Mouse (Mus musculus) liver, embryonic 14.5 days (tissue): ENCODE results near the gene Cep55. TPM values are rescaled to one million over a fixed set of nuclear protein-coding genes. Genes with fewer than 3 reads are reported as not detected.

Experiments
- ATAC-seq: fragments of 200-750 bp; cut with Nextera tagmentation; 2 replicates; pipeline ENCODE4 v1.8.0; 2017; ENCODE audit warnings: moderate number of reproducible peaks, mild to moderate bottlenecking, moderate library complexity; ENCODE audit not compliant: insufficient read depth
- DNase-seq, 3 experiments: peaks; one replicate each; pipeline ENCODE4 v3.0.0-alpha.2; 2012 to 2013; ENCODE audit warnings: low read depth in 3 of 3, low spot score in 3 of 3
- H3K27ac ChIP-seq: fragments of 300-500 bp; sonication (generic); 2 replicates; pipeline ENCODE4 v1.5.1; 2014; ENCODE audit warnings: moderate library complexity, mild to moderate bottlenecking, control low read depth, inconsistent platforms
- H3K27me3 ChIP-seq: fragments of 300-500 bp; sonication (generic); 2 replicates; pipeline ENCODE4 v1.6.1; 2014; ENCODE audit warnings: mild to moderate bottlenecking, low read length, moderate library complexity; ENCODE audit not compliant: control insufficient read depth, insufficient read depth
- H3K36me3 ChIP-seq: fragments of 300-500 bp; sonication (generic); replicated peaks from 2 replicates; pipeline ENCODE4 v1.6.1; 2014; ENCODE audit warnings: low read depth; ENCODE audit not compliant: control insufficient read depth, insufficient read depth
- H3K4me1 ChIP-seq, 2 experiments: fragments of 200-500 bp in 1 of 2; fragments of 300-500 bp in 1 of 2; sonication (generic) in 1 of 2; replicated peaks; 2 replicates each; pipeline ENCODE4 v1.6.1; 2012 to 2014; ENCODE audit warnings: antibody characterized with exemption in 1 of 2, inconsistent platforms in 1 of 2, low read length in 1 of 2; ENCODE audit not compliant: control insufficient read depth in 2 of 2, insufficient read depth in 2 of 2
- H3K4me2 ChIP-seq: fragments of 300-500 bp; sonication (generic); 2 replicates; pipeline ENCODE4 v1.6.1; 2014; ENCODE audit warnings: low read depth, mild to moderate bottlenecking, control low read depth, moderate library complexity
- H3K4me3 ChIP-seq, 2 experiments: fragments of 200-500 bp in 1 of 2; fragments of 300-500 bp in 1 of 2; sonication (generic) in 1 of 2; 2 replicates each; pipeline ENCODE4 v1.5.1; 2012 to 2014; ENCODE audit warnings: low read depth in 2 of 2, low read length in 2 of 2, mild to moderate bottlenecking in 2 of 2, control low read depth in 1 of 2, inconsistent platforms in 1 of 2, moderate library complexity in 1 of 2; ENCODE audit not compliant: insufficient read depth in 1 of 2
- H3K9ac ChIP-seq: fragments of 300-500 bp; sonication (generic); replicated peaks from 2 replicates; pipeline ENCODE4 v1.6.1; 2014; ENCODE audit warnings: mild to moderate bottlenecking, control low read depth, moderate library complexity
- H3K9me3 ChIP-seq: fragments of 300-500 bp; sonication (generic); 2 replicates; pipeline ENCODE4 v1.6.1; 2016; ENCODE audit warnings: low read length, mixed read lengths; ENCODE audit not compliant: control insufficient read depth
- CTCF ChIP-seq: IDR thresholded peaks from 2 replicates; pipeline ENCODE4 v1.5.1; 2016; ENCODE audit warnings: antibody characterized with exemption, low read depth, control low read depth
- EP300 ChIP-seq: IDR thresholded peaks from 2 replicates; pipeline ENCODE4 v1.6.1; 2016; ENCODE audit warnings: antibody characterized with exemption, low read depth
- WGBS: fragments of 180-500 bp; shearing (Covaris S2); extraction: QIAGEN DNeasy Blood & Tissue Kit; methylation state at CpG from one replicate; pipeline ENCODE4 v1.1.7; 2014; ENCODE audit not compliant: insufficient replicate concordance; 5-methylcytosine and 5-hydroxymethylcytosine counted together
- polyA plus RNA-seq, 2 experiments: library from polyadenylated mRNA; depleted of rRNA in 1 of 2; stranded (reverse) in 1 of 2; unstranded in 1 of 2; fragments of >200 nt; fragmentation: Nextera tagmentation in 1 of 2; extraction: Ambion mirVana in 1 of 2; gene quantifications; 2 replicates each; pipeline versions ENCODE4 v1.2.1 to v1.2.3; 2012 to 2014

Gene Cep55
- polyA plus RNA-seq, 2 experiments = 4.2 to 5.3 TPM

DNA sequence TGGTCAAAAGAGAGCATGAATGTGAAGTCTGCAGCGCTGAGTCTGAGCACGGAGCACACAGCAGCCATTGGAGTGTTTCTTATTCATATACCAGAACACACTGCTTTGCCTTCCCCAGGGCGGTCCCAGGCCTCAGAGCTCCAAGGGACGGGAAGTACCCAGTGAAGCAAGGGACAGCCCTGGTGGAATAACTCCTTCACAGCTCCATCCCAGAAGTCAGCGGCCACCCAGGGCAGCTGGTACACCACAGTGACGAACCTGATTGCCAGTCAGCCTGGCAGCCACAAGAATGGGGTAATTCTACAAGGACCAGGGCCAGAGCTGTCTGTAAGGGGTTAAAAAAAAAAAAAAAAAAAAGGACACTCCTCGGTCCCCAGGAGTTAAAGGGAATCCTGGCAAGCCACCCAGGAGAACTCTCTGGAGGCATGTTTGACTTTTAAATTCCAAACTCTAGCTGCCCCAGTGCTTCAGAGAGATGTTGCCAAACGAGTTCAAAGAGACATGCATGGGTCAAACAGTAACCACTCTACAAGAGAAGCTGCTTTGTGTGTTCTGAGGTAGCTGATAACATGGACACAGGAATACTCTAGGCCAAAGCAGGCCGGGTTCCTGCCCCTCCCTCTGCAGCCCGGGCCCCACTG, 26.8 kb upstream of the Cep55 start:
- peaks cover 0 to 34% of the 10 kb centered on the region in 2 experiments; a peak in 2 of 4 replicates for H3K4me1 ChIP-seq
- no peaks in the 10 kb centered on the region for H3K36me3 ChIP-seq
- H3K4me3 ChIP-seq = no peak overlapping the region
- no peak overlapping the region for H3K27ac ChIP-seq
- TF ChIP-seq EP300 (no peak), CTCF (no peak)
- ATAC-seq (peak; percentile 52; the same call in 1 of the 2 replicates), DNase-seq (peak in 1 of 3 experiments; percentile 22)
- H3K4me2 ChIP-seq = no peak overlapping the region
- H3K9ac ChIP-seq = no peak overlapping the region
- 41% methylated on average over 10 of the region's 10 CpGs for WGBS
- no peaks in the 10 kb centered on the region for H3K9me3 ChIP-seq
- H3K27me3 ChIP-seq = no peaks in the 10 kb centered on the region

DNA sequence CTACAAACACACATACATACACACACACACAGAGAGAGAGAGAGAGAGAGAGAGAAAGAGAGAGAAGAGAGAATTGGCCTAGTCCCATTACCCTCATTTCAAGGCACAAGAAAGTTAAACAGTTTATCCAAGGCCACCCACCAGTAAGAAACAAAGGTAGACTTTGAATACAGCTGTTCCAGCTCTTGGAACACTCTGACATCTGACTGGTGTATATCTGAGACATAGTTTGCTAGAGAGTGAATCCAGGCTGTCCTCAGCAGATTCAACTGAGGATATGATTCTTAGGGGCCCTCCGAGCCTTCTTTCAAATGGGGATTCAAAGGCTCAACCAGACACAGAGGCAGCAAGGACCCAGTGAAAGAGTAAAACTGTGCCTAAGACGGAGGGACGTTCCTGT, 25.5 kb upstream of the Cep55 start:
- H3K27ac ChIP-seq = no peak overlapping the region
- no peak overlapping the region for H3K4me3 ChIP-seq
- no peaks in the 10 kb centered on the region for H3K36me3 ChIP-seq
- peaks cover 0 to 37% of the 10 kb centered on the region in 2 experiments; a peak in 2 of 4 replicates for H3K4me1 ChIP-seq
- TF ChIP-seq EP300 (no peak), CTCF (no peak)
- H3K9me3 ChIP-seq = no peaks in the 10 kb centered on the region
- H3K4me2 ChIP-seq = no peak overlapping the region
- WGBS = 55% methylated on average over 3 of the region's 3 CpGs
- H3K27me3 ChIP-seq = no peaks in the 10 kb centered on the region
- no peak for ATAC-seq
- no peak for DNase-seq
- H3K9ac ChIP-seq = no peak overlapping the region

DNA sequence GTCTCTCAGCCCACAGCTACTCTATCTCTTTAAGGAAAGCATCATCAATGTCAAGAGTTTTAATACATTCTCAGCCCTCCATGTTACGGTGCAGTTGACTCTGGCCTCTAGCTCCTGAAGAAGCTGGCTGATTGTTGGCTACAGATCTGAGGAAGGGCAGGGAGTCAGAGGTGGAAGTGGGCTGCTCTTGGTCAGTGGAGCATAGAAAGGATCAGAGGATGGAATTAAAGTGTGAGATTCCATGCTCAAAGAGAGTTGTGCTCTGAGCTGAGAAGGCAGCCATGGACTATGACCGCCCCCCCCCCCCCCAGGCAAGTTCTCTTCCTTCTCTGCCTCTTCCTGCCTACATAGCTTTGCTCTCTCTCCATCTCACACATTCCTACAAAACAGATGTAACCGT, 24.9 kb upstream of the Cep55 start:
- TF ChIP-seq EP300 (no peak), CTCF (no peak)
- Histone ChIP-seq H3K4me1 (peaks cover 0 to 37% of the 10 kb centered on the region in 2 experiments; a peak in 2 of 4 replicates), H3K9ac (no peak overlapping the region), H3K4me2 (no peak overlapping the region), H3K4me3 (no peak overlapping the region), H3K9me3 (no peaks in the 10 kb centered on the region), H3K27me3 (no peaks in the 10 kb centered on the region), H3K27ac (no peak overlapping the region), H3K36me3 (no peaks in the 10 kb centered on the region)
- DNase-seq (no peak), ATAC-seq (no peak)
- WGBS = 63% methylated on average over 3 of the region's 3 CpGs

DNA sequence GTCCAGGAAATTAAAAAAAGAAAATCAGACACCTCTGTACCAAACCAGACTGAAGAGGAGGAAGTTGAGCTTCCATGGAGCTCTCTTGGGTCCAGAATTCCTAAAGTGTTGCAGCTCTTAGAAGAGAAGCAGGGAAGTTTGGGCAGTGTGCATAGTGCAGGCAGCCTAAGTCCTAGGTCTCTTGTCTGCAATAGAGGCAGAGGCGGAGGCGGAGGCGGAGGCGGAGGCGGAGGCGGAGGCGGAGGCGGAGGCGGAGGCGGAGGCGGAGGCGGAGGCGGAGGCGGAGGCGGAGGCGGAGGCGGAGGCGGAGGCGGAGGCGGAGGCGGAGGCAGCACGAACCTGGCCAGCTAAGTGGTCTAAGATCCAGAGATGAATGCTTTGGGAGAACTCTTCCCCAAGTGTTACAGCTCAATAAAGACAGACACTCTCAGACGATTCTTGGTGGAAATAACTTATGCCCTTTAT, 24.1 kb upstream of the Cep55 start:
- Histone ChIP-seq H3K4me1 (peaks cover 0 to 30% of the 10 kb centered on the region in 2 experiments; a peak in 2 of 4 replicates), H3K4me3 (no peak overlapping the region), H3K27ac (no peak overlapping the region), H3K27me3 (no peaks in the 10 kb centered on the region), H3K9ac (no peak overlapping the region), H3K36me3 (no peaks in the 10 kb centered on the region), H3K4me2 (0 out of 2 replicates have a peak overlapping the region, but pooled peaks have one; percentile 15), H3K9me3 (no peaks in the 10 kb centered on the region)
- no peak for DNase-seq
- ATAC-seq = no peak
- 0% methylated on average over 13 of the region's 23 CpGs for WGBS
- TF ChIP-seq CTCF (no peak), EP300 (no peak)

DNA sequence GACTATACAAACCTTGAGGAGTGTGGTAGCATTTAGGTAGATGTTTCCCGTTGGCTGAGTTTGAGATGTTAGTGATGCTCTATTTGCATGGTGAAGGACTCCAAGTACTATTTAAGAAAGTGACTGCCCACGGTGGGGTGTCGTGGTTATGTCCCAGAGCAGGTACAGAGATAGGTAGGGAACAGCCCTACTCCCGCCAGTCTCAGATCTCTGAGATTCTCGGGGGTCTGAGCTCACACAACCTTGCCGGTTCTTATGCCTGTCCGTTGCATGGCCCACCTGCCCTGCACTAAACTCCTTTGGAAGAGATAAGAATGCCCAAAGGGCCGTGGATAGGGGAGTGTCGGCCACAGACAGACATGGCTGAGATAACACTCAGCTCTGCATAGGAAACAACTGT, 23.7 kb upstream of the Cep55 start:
- Histone ChIP-seq H3K4me1 (peaks cover 0 to 25% of the 10 kb centered on the region in 2 experiments; a peak in 2 of 4 replicates), H3K36me3 (no peaks in the 10 kb centered on the region), H3K4me2 (0 out of 2 replicates have a peak overlapping the region, but pooled peaks have one; percentile 15), H3K9ac (no peak overlapping the region), H3K9me3 (no peaks in the 10 kb centered on the region), H3K27me3 (no peaks in the 10 kb centered on the region), H3K4me3 (no peak overlapping the region), H3K27ac (no peak overlapping the region)
- DNase-seq (no peak), ATAC-seq (no peak)
- TF ChIP-seq EP300 = no peak
- no peak for TF ChIP-seq CTCF
- WGBS = 24% methylated on average over 9 of the region's 9 CpGs
